In genomic region chr5:130205441-130206023, GRCm38 (mm10) we compare ENCODE assay signal across 23 mouse cellular contexts. TPM values are rescaled to one million over a fixed set of nuclear protein-coding genes. Genes with fewer than 3 reads are reported as not detected.
DNase-seq lines count a peak whose midpoint lies in the region; ATAC-seq and TF ChIP-seq lines count a peak whose summit lies in the region.
"Had no signal": no experiment of that assay in that cellular context is flagged by ENCODE, and none has a peak within 500 bp of the region (broad histone marks: within the 10 kb centered on the region; RNA-seq: fewer than 3 reads in every experiment).

No protein-coding gene starts in this region.

- H3K9me3 ChIP-seq in lung, embryonic 16.5 days (ENCODE audit: control insufficient read depth, low read length), result no peaks in the 10 kb centered on the region
- H3K9me3 ChIP-seq in liver, embryonic 13.5 days (replicated peaks), result no peaks in the 10 kb centered on the region
- H3K9me3 ChIP-seq: embryonic facial prominence, embryonic 15.5 days; forebrain, embryonic 10.5 days; heart, embryonic 13.5 days; kidney, embryonic 15.5 days; limb, embryonic 13.5 days; midbrain, embryonic 12.5 days; neural tube, embryonic 15.5 days; stomach, embryonic 15.5 days had no signal

- TF ChIP-seq CTCF in lung, adult 2 months (IDR thresholded peaks at IDR 0.05; ENCODE audit: insufficient read depth, low read length), result no peak
- no peak for TF ChIP-seq CTCF in thymus, adult 2 months (IDR thresholded peaks at IDR 0.05; ENCODE audit: borderline replicate concordance, control insufficient read depth, extremely low read depth, insufficient read depth, low read length, poor library complexity)

- no peak overlapping the region for H3K9ac ChIP-seq in lung, embryonic 16.5 days (ENCODE audit: low read length)
- H3K9ac ChIP-seq in liver, embryonic 13.5 days, result no peak overlapping the region
- H3K9ac ChIP-seq: embryonic facial prominence, embryonic 15.5 days; heart, embryonic 13.5 days; hindbrain, embryonic 14.5 days; kidney, embryonic 15.5 days; limb, embryonic 13.5 days; midbrain, embryonic 12.5 days; neural tube, embryonic 15.5 days; stomach, embryonic 15.5 days had no signal

- no peak for TF ChIP-seq POLR2A in lung, adult 2 months (IDR thresholded peaks at IDR 0.05; ENCODE audit: borderline replicate concordance, extremely low read depth, low read depth, low read length)
- TF ChIP-seq POLR2A in thymus, adult 2 months (IDR thresholded peaks at IDR 0.05; ENCODE audit: control insufficient read depth, extremely low read depth, insufficient read depth, low read length, poor library complexity), result no peak

- no peak overlapping the region for H3K27ac ChIP-seq in lung, embryonic 16.5 days (ENCODE audit: low read length)
- no peak overlapping the region; the same call in 1 of the 2 replicates for H3K27ac ChIP-seq in liver, embryonic 13.5 days
- no peak overlapping the region for H3K27ac ChIP-seq in thymus, adult 2 months (ENCODE audit: control insufficient read depth, insufficient read depth, low read length)
- H3K27ac ChIP-seq: embryonic facial prominence, embryonic 15.5 days; forebrain, embryonic 10.5 days; heart, embryonic 13.5 days; hindbrain, embryonic 14.5 days; kidney, embryonic 15.5 days; limb, embryonic 13.5 days; midbrain, embryonic 12.5 days; neural tube, embryonic 15.5 days; stomach, embryonic 15.5 days had no signal

- no peak overlapping the region for H3K4me3 ChIP-seq in lung, embryonic 16.5 days (ENCODE audit: low read length)
- H3K4me3 ChIP-seq in lung, adult 2 months (replicated peaks; ENCODE audit: extremely low read depth, low read depth, low read length), result no peak overlapping the region
- H3K4me3 ChIP-seq in liver, embryonic 13.5 days (replicated peaks), result no peak overlapping the region
- no peak overlapping the region for H3K4me3 ChIP-seq in thymus, adult 2 months (ENCODE audit: control insufficient read depth, insufficient read depth, low read length)
- H3K4me3 ChIP-seq: embryonic facial prominence, embryonic 15.5 days; forebrain, embryonic 10.5 days; heart, embryonic 13.5 days; kidney, embryonic 15.5 days; limb, embryonic 13.5 days; midbrain, embryonic 12.5 days; myocyte; neural tube, embryonic 15.5 days; stomach, embryonic 15.5 days had no signal

- no peak overlapping the region for H3K4me2 ChIP-seq in lung, embryonic 16.5 days (ENCODE audit: low read depth, low read length)
- H3K4me2 ChIP-seq in liver, embryonic 13.5 days, result no peak overlapping the region; the same call in 1 of the 2 replicates
- H3K4me2 ChIP-seq: embryonic facial prominence, embryonic 15.5 days; heart, embryonic 13.5 days; hindbrain, embryonic 14.5 days; kidney, embryonic 15.5 days; limb, embryonic 13.5 days; midbrain, embryonic 12.5 days; neural tube, embryonic 15.5 days; stomach, embryonic 15.5 days had no signal

- DNase-seq in lung, adult 2 months, result no peak
- DNase-seq in liver, embryonic 13.5 days, result no peak
- no peak for DNase-seq in heart, postnatal 10 days
- DNase-seq in thymus, adult 2 months, result no peak
- no peak for DNase-seq in left cerebral cortex, adult 18-20 months (ENCODE audit: low spot score in 2 of 2)
- DNase-seq: adrenal gland, adult 8-10 months; cerebellum, postnatal 10 days; heart, adult 18-20 months; heart, postnatal 36 days; lung, postnatal 4 days had no signal

- 77% methylated on average over 3 of the region's 3 CpGs for WGBS in lung, embryonic 16.5 days
- WGBS in lung, adult 2 months, result 69% methylated on average over 3 of the region's 3 CpGs
- WGBS in liver, embryonic 13.5 days (ENCODE audit: insufficient replicate concordance), result 86% methylated on average over 3 of the region's 3 CpGs
- 96% methylated on average over 3 of the region's 3 CpGs for WGBS in thymus, adult 2 months

- no peaks in the 10 kb centered on the region for H3K27me3 ChIP-seq in lung, embryonic 16.5 days (ENCODE audit: control insufficient read depth, insufficient read depth, low read depth, low read length)
- no peaks in the 10 kb centered on the region for H3K27me3 ChIP-seq in liver, embryonic 13.5 days
- H3K27me3 ChIP-seq in thymus, adult 2 months (ENCODE audit: control insufficient read depth, insufficient read depth, low read length), result no peaks in the 10 kb centered on the region
- H3K27me3 ChIP-seq: embryonic facial prominence, embryonic 15.5 days; heart, embryonic 13.5 days; kidney, embryonic 15.5 days; limb, embryonic 13.5 days; midbrain, embryonic 12.5 days; neural tube, embryonic 15.5 days; stomach, embryonic 15.5 days had no signal

- H3K4me1 ChIP-seq in lung, embryonic 16.5 days (replicated peaks; ENCODE audit: control insufficient read depth, insufficient read depth, low read length), result 0 out of 2 replicates have a peak, but pooled peaks cover 2% of the 10 kb centered on the region
- H3K4me1 ChIP-seq in lung, adult 2 months (ENCODE audit: control insufficient read depth, insufficient read depth, low read length), result peaks cover 20% of the 10 kb centered on the region
- peaks cover 10% of the 10 kb centered on the region for H3K4me1 ChIP-seq in liver, embryonic 13.5 days (replicated peaks)
- peaks cover 10% of the 10 kb centered on the region for H3K4me1 ChIP-seq in thymus, adult 2 months (replicated peaks; ENCODE audit: control insufficient read depth, insufficient read depth, low read length)
- H3K4me1 ChIP-seq: embryonic facial prominence, embryonic 15.5 days; forebrain, embryonic 10.5 days; limb, embryonic 13.5 days; midbrain, embryonic 12.5 days; neural tube, embryonic 15.5 days; stomach, embryonic 15.5 days had no signal

- intact Hi-C loops in heart, postnatal 10 days (cut with DNase I), result no loop called here

- peaks cover 32% of the 10 kb centered on the region for H3K36me3 ChIP-seq in lung, embryonic 16.5 days (ENCODE audit: control insufficient read depth, insufficient read depth, low read length)
- H3K36me3 ChIP-seq in liver, embryonic 13.5 days, result peaks cover 85% of the 10 kb centered on the region
- peaks cover 7% of the 10 kb centered on the region; the same call in 1 of the 2 replicates for H3K36me3 ChIP-seq in thymus, adult 2 months (ENCODE audit: control insufficient read depth, insufficient read depth, low read length)

- ATAC-seq in lung, embryonic 16.5 days (ENCODE audit: low read depth), result peak; percentile 63
- ATAC-seq in liver, embryonic 13.5 days (ENCODE audit: low read depth), result peak; percentile 61; the same call in 1 of the 2 replicates
- peak; percentile 56 for ATAC-seq in megakaryocyte progenitor cell, adult 5-6 weeks (replicated peaks; ENCODE audit: poor library complexity)
- ATAC-seq: intestine, postnatal 0 days had no signal

RNA-seq across cellular contexts. Expression of gene Tmem248, which starts 11.3 kb away (rescaled TPM):
- polyA plus RNA-seq in lung, embryonic 16.5 days (2015; fragmentation: Nextera tagmentation; extraction: Ambion mirVana), result 31.5 and 36.3 TPM in 2 replicates
- polyA plus RNA-seq in lung, adult 2 months (2012; rRNA removed), result 44.9 and 46.4 TPM in 2 replicates
- 30.7 and 34.4 TPM in 2 replicates for polyA plus RNA-seq in liver, embryonic 13.5 days (2015; fragmentation: Nextera tagmentation; extraction: Ambion mirVana)
- 61.7 and 64.2 TPM in 2 replicates for total RNA-seq in megakaryocyte progenitor cell, adult 5-6 weeks (2015)
- total RNA-seq in megakaryocyte progenitor cell, adult 5-6 weeks (2017), result 75.6 and 75.9 TPM in 2 replicates
- 10 to 100 TPM; 41.3 to 41.7 TPM for total RNA-seq in heart, postnatal 10 days (2021)
- 31.8 and 44.4 TPM in 2 replicates for polyA plus RNA-seq in thymus, adult 2 months (2012; rRNA removed)
- 10 to 100 TPM; 43.8 to 48.4 TPM for total RNA-seq in left cerebral cortex, adult 18-20 months (2021)

RNA-seq across cellular contexts. Expression of gene Rabgef1, which starts 33.9 kb away (rescaled TPM):
- 31.1 and 32.4 TPM in 2 replicates for polyA plus RNA-seq in lung, embryonic 16.5 days (2015; fragmentation: Nextera tagmentation; extraction: Ambion mirVana)
- 24.3 and 32.2 TPM in 2 replicates for polyA plus RNA-seq in lung, adult 2 months (2012; rRNA removed)
- polyA plus RNA-seq in liver, embryonic 13.5 days (2015; fragmentation: Nextera tagmentation; extraction: Ambion mirVana), result 26.0 and 30.7 TPM in 2 replicates
- total RNA-seq in megakaryocyte progenitor cell, adult 5-6 weeks (2015), result 16.0 and 20.1 TPM in 2 replicates
- total RNA-seq in megakaryocyte progenitor cell, adult 5-6 weeks (2017), result 16.2 and 28.2 TPM in 2 replicates
- 10 to 100 TPM; 20.3 to 20.7 TPM for total RNA-seq in heart, postnatal 10 days (2021)
- 19.7 and 21.0 TPM in 2 replicates for polyA plus RNA-seq in thymus, adult 2 months (2012; rRNA removed)
- 10 to 100 TPM; 64.5 to 71.3 TPM for total RNA-seq in left cerebral cortex, adult 18-20 months (2021)

RNA-seq across cellular contexts. Expression of gene Sbds, which starts 49.8 kb away (rescaled TPM):
- polyA plus RNA-seq in lung, embryonic 16.5 days (2015; fragmentation: Nextera tagmentation; extraction: Ambion mirVana), result 68.1 and 70.8 TPM in 2 replicates
- polyA plus RNA-seq in lung, adult 2 months (2012; rRNA removed), result 41.9 and 45.4 TPM in 2 replicates
- 55.0 and 64.9 TPM in 2 replicates for polyA plus RNA-seq in liver, embryonic 13.5 days (2015; fragmentation: Nextera tagmentation; extraction: Ambion mirVana)
- total RNA-seq in megakaryocyte progenitor cell, adult 5-6 weeks (2015), result 48.9 and 54.6 TPM in 2 replicates
- total RNA-seq in megakaryocyte progenitor cell, adult 5-6 weeks (2017), result 91.9 and 103 TPM in 2 replicates
- 10 to 100 TPM; 44.3 to 46.8 TPM for total RNA-seq in heart, postnatal 10 days (2021)
- 24.4 and 24.8 TPM in 2 replicates for polyA plus RNA-seq in thymus, adult 2 months (2012; rRNA removed)
- 10 to 100 TPM; 83.8 to 90.3 TPM for total RNA-seq in left cerebral cortex, adult 18-20 months (2021)

RNA-seq across cellular contexts. Expression of gene Tyw1, which starts 49.9 kb away (rescaled TPM):
- 21.6 and 24.8 TPM in 2 replicates for polyA plus RNA-seq in lung, embryonic 16.5 days (2015; fragmentation: Nextera tagmentation; extraction: Ambion mirVana)
- 7.0 and 8.0 TPM in 2 replicates for polyA plus RNA-seq in lung, adult 2 months (2012; rRNA removed)
- polyA plus RNA-seq in liver, embryonic 13.5 days (2015; fragmentation: Nextera tagmentation; extraction: Ambion mirVana), result 16.0 and 18.0 TPM in 2 replicates
- 15.3 and 17.0 TPM in 2 replicates for total RNA-seq in megakaryocyte progenitor cell, adult 5-6 weeks (2015)
- 37.7 and 42.0 TPM in 2 replicates for total RNA-seq in megakaryocyte progenitor cell, adult 5-6 weeks (2017)
- total RNA-seq in heart, postnatal 10 days (2021), result 1 to 10 TPM; 9.4 to 9.5 TPM
- 15.4 and 15.6 TPM in 2 replicates for polyA plus RNA-seq in thymus, adult 2 months (2012; rRNA removed)
- total RNA-seq in left cerebral cortex, adult 18-20 months (2021), result 10 to 100 TPM; 14.0 to 15.0 TPM
